Mouse (Mus musculus) cortical plate, adult 2 months (tissue): ENCODE data around the gene Tmsb15b1.
"Not testable (repeated sequence)": the region's sequence is repeated elsewhere in the genome, so short reads cannot be mapped to it uniquely, and the experiment has no call there.

ENCODE experiments used
- CTCF ChIP-seq: fragments of 200-500 bp; IDR thresholded peaks from 2 replicates; pipeline ENCODE4 v1.5.1; 2011; ENCODE audit warnings: mild to moderate bottlenecking, control low read depth, low read length; ENCODE audit not compliant: insufficient read depth; ENCODE audit errors: extremely low read depth
- POLR2A ChIP-seq: fragments of 200-500 bp; IDR thresholded peaks from 2 replicates; pipeline ENCODE4 v1.6.1; 2011; ENCODE audit warnings: mild to moderate bottlenecking, low read length, control low read depth; ENCODE audit not compliant: insufficient read depth; ENCODE audit errors: extremely low read depth

GRCm38 (mm10) chrX:136975397-136975796 lies 1.3 kb downstream of the Tmsb15b1 start, which contains the start of gene Tmsb15b2:
- TF ChIP-seq CTCF, POLR2A: not testable (repeated sequence)
